In the genomic region with DNA sequence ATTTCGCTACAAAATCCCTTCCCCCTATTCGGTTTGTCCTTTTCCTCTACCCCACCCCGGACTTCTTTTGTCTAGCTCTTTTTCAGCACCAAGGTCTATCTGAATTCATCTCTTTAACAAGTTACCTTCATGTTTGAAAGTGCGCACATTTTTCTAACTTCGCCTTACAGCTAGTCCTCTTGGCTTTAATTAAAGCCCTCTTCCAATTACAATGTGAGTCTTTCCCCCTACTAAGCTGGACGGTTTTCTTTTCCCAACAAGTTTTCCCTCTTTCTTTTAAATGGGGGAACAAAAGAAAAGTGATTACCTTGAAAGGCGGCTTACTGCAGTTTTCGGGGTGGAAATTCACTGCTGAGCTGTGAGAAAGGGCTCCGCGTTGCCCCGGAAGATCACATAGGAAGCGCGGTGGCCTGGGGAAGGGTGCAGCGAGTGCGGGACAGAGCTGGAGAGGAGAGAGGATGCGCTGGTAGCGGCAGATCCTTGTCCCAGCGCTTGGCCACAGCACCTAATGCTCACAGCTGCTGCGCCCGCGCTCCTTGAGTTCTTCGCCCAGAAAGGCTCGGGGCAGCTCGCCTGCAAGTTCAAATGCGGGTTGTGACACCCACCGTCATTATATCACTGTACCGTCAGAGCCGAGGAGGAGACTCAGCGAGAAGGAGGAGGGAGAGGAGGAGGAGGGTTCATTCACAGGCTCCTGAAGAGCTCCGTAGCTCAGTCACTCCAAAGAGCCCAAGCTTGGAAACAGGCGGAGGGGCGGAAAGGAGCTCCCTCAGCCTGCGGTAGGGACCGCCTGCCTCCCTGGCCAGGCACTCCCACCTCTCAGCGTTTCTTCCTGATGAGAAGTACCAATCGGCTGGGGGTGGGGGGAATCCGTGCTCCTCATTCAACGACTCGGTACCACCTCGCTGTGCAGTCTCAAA, we compare ENCODE assay signal across 7 mouse cellular contexts. TPM values are rescaled to one million over a fixed set of nuclear protein-coding genes. Genes with fewer than 3 reads are reported as not detected.
DNase-seq lines count a peak whose midpoint lies in the region; ATAC-seq and TF ChIP-seq lines count a peak whose summit lies in the region.

A gene (minus strand): TSS at position 744 of the 920 bp plus-strand sequence.

- 0 out of 2 replicates have a peak, but pooled peaks have one; percentile 14 for TF ChIP-seq POLR2A in brain, embryonic 14.5 days (IDR thresholded peaks at IDR 0.05; ENCODE audit: borderline replicate concordance, extremely low read depth, insufficient read depth, insufficient read length, poor library complexity, severe bottlenecking)

- intact Hi-C loops in left cerebral cortex, postnatal 10 days (cut with DNase I), result loop anchor here (2.0 to 10.0 kb wide), 4 partner anchors 345 to 1143 kb away; a partner anchor contains a TSS

- DNase-seq in NIH3T3 (ENCODE audit: low read depth), result peak; percentile 87
- peak; percentile 88 for DNase-seq in brain, embryonic 14.5 days (ENCODE audit: low read depth)
- peak; percentile 20 to 45 for DNase-seq in left cerebral cortex, postnatal 10 days (ENCODE audit: extremely low spot score in 1 of 2, low spot score in 2 of 2)
- peak; percentile 58 for DNase-seq in right cerebral cortex, postnatal 4 days

- no peak for TF ChIP-seq CTCF in brain, embryonic 14.5 days (IDR thresholded peaks at IDR 0.05; ENCODE audit: borderline replicate concordance, extremely low read depth, insufficient read depth, insufficient read length)

- peak; percentile 44 for ATAC-seq in frontal cortex, adult (ENCODE audit: low TSS enrichment)
- peak; percentile 12 to 27 for ATAC-seq in hematopoietic stem cell, adult 5-6 weeks (replicated peaks in 1 of 2; ENCODE audit: insufficient read depth in 1 of 2, low FRiP score in 2 of 2, low TSS enrichment in 1 of 2, low read depth in 1 of 2, poor library complexity in 2 of 2, severe bottlenecking in 2 of 2)
- 0 out of 2 replicates have a peak, but pooled peaks have one; percentile 5 for ATAC-seq in megakaryocyte progenitor cell, adult 5-6 weeks (replicated peaks; ENCODE audit: poor library complexity)

RNA-seq across cellular contexts. Expression of the gene that starts here (rescaled TPM):
- 35.3 and 58.0 TPM in 2 replicates for polyA plus RNA-seq in brain, embryonic 14.5 days (2012; rRNA removed)
- 0.35 and 0.38 TPM in 2 replicates for total RNA-seq in hematopoietic stem cell, adult 5-6 weeks (2017)
- total RNA-seq in left cerebral cortex, postnatal 10 days (2021), result 10 to 100 TPM; 37.0 to 41.0 TPM
- total RNA-seq in megakaryocyte progenitor cell, adult 5-6 weeks (2015), result 0.68 and 1.2 TPM in 2 replicates
- total RNA-seq in megakaryocyte progenitor cell, adult 5-6 weeks (2017), result 0.29 and 0.30 TPM in 2 replicates

Comparison
In these comparisons a context has a peak if more than half of its experiments do, and no peak if none do; other contexts are left out.
1. Peak in every context shown above with its lines: DNase-seq and ATAC-seq.
2. RNA of the gene that starts here (total RNA-seq): 37.0 to 41.0 TPM in left cerebral cortex, postnatal 10 days; 0.29 to 1.2 TPM in megakaryocyte progenitor cell, adult 5-6 weeks and 0.35 to 0.38 TPM in hematopoietic stem cell, adult 5-6 weeks; every median in the first group is over 10 times any median in the second.
3. Peak in ATAC-seq in hematopoietic stem cell, adult 5-6 weeks; RNA of the gene not detected or under 1 TPM.
4. DNase-seq: peak in every context shown above with its lines; median percentile 88 in brain, embryonic 14.5 days; 87 in NIH3T3; 58 in right cerebral cortex, postnatal 4 days; 32 in left cerebral cortex, postnatal 10 days.